Mouse (Mus musculus) bone marrow macrophage, adult 2 months (primary cell): Measurements from ENCODE around the gene Gpha2.

Experiments used
- CTCF ChIP-seq: IDR thresholded peaks from 2 replicates; pipeline ENCODE4 v1.5.1; 2012; ENCODE audit warnings: low read depth, mild to moderate bottlenecking, low read length, moderate library complexity
- POLR2A ChIP-seq: IDR thresholded peaks from 2 replicates; pipeline ENCODE4 v1.6.1; 2012; ENCODE audit warnings: mild to moderate bottlenecking, low read depth, low read length, borderline replicate concordance

GRCm38 (mm10) chr19:6260946-6261345, 34.8 kb downstream of the Gpha2 start:
- no peak for TF ChIP-seq POLR2A
- peak; percentile 21; the same call in 1 of the 2 replicates for TF ChIP-seq CTCF
